Mouse (Mus musculus): ENCODE results near the gene Grb10.

Gene Grb10

DNA sequence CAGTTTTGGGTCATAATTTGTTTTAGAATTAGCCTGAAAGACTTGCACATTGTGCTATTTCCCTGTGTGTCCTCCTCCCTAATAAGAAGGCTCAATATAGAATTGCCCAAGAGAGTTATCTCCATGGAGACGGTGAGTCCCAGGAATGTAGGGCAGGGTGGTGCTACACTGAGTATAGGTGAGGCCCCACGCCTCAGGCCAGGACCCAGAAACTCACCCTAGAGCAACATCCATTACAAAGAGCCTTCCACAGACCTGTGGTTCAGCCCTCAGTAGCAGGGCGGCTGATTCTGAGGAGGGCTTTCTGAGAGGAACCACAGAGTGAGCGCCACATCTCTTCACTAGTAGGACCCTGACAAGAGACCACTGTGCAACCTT, 89.5 kb downstream of the Grb10 start:
- in situ Hi-C loops (cut with MboI, MseI) = no loop called here

DNA sequence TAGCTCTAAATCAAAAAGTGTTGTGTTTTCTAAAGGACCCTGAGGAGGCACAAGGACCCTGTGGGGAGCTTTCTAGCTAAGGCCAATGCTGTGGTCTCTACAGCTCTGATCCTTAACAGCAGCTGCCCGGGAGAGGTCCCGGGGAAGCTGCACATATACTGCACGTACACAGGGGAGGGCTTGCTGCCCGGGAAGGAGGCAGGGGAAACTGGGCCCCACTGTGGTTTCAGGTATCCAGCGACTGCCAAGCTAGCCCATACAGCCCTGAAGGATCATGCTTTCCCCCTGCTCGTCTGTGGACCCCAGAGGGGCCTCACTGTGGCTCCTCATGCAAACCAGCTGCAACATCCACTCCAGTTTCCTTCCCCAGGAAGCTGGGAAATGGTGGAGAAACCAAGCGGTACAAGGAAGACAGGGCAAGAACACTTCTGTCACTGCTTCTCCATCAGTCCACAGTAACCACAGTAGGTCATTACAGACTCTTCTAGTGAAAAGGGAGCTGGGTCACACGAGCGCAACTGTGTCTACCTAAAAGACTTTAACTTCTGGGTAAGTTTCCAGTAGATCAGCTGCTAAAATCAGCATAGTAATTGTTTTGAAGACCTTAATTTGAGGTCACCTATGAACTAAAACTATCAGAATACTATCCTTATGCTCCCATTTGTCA, 90.0 kb downstream of the Grb10 start:
- in situ Hi-C loops (cut with MboI, MseI) = no loop called here

- in situ Hi-C loops (cut with MboI, MseI) = no loop called here
These were observed 90.6 kb downstream of the Grb10 start for GRCm38 (mm10) chr11:11947857-11948256.

DNA sequence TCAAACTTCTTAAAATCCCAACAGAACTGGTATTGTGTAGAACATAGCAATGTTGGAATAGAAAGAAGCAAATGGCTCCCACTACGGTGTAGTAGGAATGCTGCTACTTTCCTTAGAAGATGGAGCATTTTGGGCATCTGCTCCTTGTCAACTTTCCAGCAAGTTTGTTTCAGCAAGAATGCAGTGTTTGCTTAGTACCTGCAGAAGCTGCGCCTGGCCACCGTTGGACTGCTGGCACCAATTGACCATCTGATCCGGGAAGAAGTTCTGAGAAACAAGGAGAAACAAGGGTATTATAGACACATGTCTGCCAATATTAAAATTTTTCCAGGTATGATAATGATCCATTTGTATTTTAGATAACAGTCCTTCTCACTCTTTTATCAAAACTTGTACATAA, 92.7 kb downstream of the Grb10 start:
- in situ Hi-C loops (cut with MboI, MseI) = no loop called here

GRCm38 (mm10) chr11:11944814-11945213, 93.7 kb downstream of the Grb10 start:
- in situ Hi-C loops (cut with MboI, MseI) = no loop called here

DNA sequence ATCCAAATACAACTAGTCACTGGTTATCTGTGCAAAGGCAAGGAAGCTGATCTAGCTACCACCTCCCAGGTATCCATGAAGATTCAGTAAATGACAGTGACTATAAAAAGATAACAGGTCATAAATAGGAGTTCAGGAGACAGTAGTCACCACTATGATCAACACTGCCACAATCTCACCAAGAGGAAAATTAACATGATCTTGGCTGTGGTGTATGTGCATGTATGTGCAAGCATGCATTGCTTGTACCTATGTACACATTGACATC, 94.5 kb downstream of the Grb10 start:
- in situ Hi-C loops (cut with MboI, MseI) = no loop called here

- in situ Hi-C loops (cut with MboI, MseI) = no loop called here
These were observed 95.0 kb downstream of the Grb10 start for GRCm38 (mm10) chr11:11943240-11944081.

DNA sequence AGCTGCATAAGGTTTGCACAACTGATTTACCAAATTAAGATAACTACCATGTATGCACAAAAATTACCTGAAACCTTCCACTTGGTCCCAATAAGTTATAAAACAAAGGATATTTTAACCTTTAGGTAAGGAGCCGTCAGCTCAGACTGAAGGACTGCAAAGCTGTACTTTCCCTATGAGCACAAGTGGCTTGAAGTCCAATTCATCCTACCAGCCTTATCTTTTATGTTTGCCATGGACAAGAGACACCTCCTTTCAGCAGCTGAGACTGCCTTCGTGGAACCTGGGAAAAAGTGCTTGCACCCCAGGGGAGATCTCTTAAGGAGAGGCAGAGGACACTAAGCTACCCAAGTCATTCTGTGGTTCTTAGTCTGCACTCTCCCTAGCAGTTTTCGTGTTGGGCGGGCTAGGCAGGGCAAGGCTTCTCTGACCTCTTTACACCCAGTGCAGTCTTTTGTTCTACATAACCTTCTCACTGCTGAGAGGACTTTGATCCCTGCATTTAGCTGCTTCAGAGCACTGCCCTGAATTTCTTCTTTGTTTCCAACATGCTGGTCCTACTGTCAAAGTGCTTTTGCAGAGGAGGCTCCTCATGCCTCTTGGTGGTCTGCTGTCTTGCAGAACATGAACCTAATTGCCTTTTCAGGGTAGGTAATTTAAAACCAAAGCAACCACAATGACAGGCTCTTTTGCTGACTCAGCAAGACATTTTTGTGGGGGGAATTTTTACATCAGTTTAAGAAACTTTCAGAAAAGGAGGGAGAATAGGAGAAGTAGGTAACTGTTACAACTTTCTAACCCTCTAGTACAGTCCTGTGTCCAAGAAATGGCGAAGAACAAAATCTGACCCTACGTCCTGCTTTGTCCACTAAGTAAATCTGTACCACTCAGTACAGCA, 95.9 kb downstream of the Grb10 start:
- in situ Hi-C loops (cut with MboI, MseI) = no loop called here

- in situ Hi-C loops (cut with MboI, MseI) = no loop called here
These were observed 97.4 kb downstream of the Grb10 start for GRCm38 (mm10) chr11:11940833-11941681.

DNA sequence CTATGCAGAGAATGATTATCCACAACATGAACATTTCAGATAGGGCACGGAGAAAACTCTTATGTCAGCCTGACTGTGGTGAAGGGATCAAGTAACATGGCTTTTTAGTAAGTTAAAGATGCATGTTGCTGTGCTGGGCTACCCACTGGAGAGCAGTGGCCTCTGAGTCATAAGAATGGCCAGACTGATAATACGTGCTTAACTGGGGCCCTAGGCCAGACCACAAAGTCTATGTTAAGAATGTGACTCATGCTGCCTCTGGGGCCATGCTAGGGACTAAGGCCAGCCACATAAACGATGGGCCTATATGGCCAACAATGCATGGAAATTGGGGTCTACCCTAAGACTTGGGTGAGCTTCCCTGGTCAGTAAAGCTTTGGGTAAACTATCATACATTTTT, 98.9 kb downstream of the Grb10 start:
- in situ Hi-C loops (cut with MboI, MseI) = no loop called here

GRCm38 (mm10) chr11:11938591-11938990, 99.9 kb downstream of the Grb10 start:
- in situ Hi-C loops (cut with MboI, MseI) = no loop called here

DNA sequence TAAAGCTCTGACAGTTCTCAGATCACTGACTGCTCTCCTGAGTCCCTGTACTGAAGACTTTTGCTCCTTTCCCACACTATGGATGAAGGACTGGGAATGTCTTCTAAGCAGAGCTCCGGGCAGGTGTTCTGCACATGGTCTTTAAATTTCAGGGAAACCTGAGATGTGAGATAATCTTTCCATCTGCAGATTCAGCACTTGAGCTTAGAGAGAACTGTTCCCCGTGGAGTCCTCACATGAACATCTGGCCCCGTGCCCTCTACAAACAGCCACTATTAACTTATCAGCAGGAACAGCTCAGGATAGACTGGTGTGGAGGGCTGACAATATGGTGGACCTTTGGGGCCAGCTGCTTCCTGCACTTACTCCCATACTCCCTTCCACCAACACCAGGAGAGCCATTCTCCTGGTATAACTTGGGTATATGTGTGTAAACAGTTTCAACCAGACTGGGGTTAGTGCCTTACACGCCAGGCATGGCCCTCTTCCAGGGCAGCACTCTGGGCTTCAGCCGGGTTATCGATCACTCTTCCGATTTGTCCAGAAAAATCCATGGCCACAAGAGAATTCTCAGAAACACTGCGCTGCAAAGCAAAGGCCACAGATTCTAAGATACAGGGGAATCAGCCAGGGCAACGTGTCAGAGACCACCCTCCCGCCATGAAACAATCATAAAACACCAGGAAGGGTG, 101.0 kb downstream of the Grb10 start:
- in situ Hi-C loops (cut with MboI, MseI) = no loop called here

DNA sequence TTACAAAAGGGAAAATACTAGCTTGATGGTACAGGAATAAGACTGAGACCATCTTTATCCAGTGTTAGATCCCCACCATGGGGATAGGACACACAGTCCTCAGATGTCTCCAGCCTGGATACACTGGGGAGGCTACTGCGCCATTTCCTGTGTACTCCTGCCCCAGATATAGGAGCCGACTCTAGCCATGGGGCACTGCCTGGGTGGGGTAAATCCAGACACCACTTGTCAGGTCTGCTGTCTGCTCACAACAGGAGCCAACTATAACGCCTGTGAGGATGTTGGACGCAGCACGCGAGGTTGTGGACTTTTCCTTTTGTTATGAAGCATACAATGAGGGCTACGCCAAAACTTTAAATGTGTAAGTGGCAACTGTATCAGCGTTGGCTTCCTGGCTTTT, 103.7 kb downstream of the Grb10 start:
- in situ Hi-C loops (cut with MboI, MseI) = no loop called here

DNA sequence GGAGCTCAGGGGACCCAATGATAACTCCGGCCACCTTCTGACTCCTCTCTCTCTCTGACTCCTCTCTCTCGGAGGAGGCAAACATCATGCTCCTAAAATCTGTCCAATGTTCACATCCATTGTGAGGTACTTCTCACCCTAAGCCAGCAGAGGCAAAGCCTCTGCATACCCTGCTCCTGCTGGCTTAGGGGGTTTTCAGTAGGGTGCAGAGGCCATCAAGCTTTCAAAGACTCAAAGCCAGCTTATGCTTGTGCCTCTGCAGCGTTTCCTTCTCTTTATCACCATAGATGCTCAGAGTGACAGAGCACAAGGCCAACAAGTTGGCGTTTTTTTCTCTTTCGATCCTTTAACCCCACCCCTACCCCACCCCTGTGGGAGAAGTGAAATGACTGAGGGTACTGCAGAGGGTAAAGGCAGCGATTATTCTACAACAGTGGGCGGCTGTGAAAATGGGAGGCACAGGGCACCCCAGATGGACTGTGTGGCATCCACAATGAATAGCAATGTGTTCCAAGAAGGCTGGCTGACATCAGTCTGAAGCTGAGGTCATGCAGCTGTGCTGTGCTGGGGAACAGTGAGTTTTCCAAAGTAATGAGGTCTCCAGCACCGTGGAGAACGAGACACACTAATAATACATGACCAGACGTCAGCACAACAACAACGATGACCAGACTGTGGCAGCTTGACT, 106.2 kb downstream of the Grb10 start:
- in situ Hi-C loops (cut with MboI, MseI) = no loop called here

DNA sequence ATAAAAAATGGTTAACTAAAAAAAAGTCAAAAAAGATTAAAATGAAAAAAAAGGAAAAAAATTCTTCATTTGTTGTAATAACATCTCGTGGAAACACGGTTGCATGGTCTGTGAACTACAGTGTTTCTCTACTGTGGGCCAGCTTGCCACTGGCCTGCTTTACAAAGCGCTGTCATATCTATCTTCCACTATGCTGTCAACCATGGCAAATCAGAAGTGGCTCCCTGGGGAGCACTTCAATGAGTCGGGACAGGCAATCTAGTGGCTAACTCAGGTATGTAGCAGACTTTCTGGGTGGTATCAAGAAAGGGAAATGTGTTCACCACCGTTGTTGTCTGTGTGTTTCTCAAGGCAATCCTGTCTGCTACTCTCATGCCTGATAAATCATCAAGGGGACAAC, 106.8 kb downstream of the Grb10 start:
- in situ Hi-C loops (cut with MboI, MseI) = no loop called here

- in situ Hi-C loops (cut with MboI, MseI) = no loop called here
These were observed 108.0 kb downstream of the Grb10 start for GRCm38 (mm10) chr11:11930527-11930926.

DNA sequence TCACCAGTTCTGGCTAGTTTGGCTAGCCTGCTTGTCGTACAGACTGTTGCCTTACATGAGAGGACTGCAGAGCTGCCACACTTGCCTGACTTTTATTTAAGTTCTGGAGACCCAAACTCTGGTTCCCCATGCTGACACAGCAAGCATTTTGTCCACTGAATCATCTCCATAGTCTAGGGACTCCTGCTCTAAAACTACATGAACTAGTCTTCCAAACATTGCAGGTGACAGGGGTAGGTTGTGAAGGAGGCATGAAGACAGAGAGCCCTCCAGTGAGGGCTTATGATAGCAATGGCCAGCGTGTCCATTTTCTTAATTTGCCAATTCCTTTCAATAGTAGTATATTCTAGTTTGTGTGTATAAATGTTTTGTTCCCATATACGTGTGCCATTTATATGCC, 109.4 kb downstream of the Grb10 start:
- in situ Hi-C loops (cut with MboI, MseI) = no loop called here

DNA sequence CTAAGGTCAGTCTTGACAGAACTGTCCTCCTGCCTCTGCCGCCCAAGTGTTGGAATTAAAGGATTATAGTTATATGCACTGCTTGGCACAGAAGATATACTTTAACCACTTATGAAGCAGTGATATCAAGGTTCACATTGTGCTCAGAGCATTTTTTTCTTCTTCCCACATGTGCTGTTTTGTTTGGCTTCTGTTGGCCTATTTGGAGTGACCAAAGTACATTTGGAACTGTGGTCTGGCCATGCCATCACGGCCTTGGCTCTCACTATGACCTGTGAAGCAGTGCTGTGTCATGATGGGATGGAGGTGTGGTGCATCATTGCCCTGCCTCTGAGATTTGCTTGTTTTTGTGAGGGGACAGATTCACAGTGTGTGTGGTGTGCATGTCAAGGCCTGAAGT, 109.9 kb downstream of the Grb10 start:
- in situ Hi-C loops (cut with MboI, MseI) = no loop called here

- in situ Hi-C loops (cut with MboI, MseI) = no loop called here
These were observed 114.6 kb downstream of the Grb10 start for GRCm38 (mm10) chr11:11923900-11924299.

GRCm38 (mm10) chr11:11923345-11923744, 115.1 kb downstream of the Grb10 start:
- in situ Hi-C loops (cut with MboI, MseI) = no loop called here
